Comparison of ENCODE assay signal across 16 mouse cellular contexts in genomic region chr1:35265125-35265524, GRCm38 (mm10).
DNase-seq lines count a peak whose midpoint lies in the region; ATAC-seq and TF ChIP-seq lines count a peak whose summit lies in the region.
"Had no signal": no experiment of that assay in that cellular context is flagged by ENCODE, and none has a peak within 500 bp of the region (broad histone marks: within the 10 kb centered on the region; RNA-seq: fewer than 3 reads in every experiment).

No protein-coding gene starts in this region.

- peak; percentile 71; the same call in 1 of the 2 replicates for ATAC-seq in cerebellum, adult (ENCODE audit: insufficient number of reproducible peaks, low FRiP score, low TSS enrichment)
- peak; percentile 51; the same call in 1 of the 2 replicates for ATAC-seq in hindbrain, embryonic 15.5 days (ENCODE audit: low FRiP score, low read depth)
- no peak for ATAC-seq in hindbrain, embryonic 12.5 days (ENCODE audit: low FRiP score)
- peak; percentile 53; the same call in 1 of the 2 replicates for ATAC-seq in hindbrain, postnatal 0 days
- no peak for ATAC-seq in monocyte, adult 5-6 weeks (replicated peaks; ENCODE audit: insufficient number of reproducible peaks, low FRiP score, low TSS enrichment, poor library complexity, severe bottlenecking)
- ATAC-seq in kidney, embryonic 15.5 days (replicated peaks; ENCODE audit: low FRiP score) = no peak
- ATAC-seq: Patski had no signal

- H3K4me1 ChIP-seq in hindbrain, embryonic 15.5 days (replicated peaks) = peaks cover 6% of the 10 kb centered on the region; the same call in 1 of the 2 replicates
- no peaks in the 10 kb centered on the region for H3K4me1 ChIP-seq in hindbrain, embryonic 12.5 days
- H3K4me1 ChIP-seq in hindbrain, postnatal 0 days (ENCODE audit: insufficient read depth, low read length) = no peaks in the 10 kb centered on the region
- no peaks in the 10 kb centered on the region for H3K4me1 ChIP-seq in kidney, embryonic 15.5 days
- H3K4me1 ChIP-seq: heart, embryonic 13.5 days; midbrain, embryonic 12.5 days had no signal

- H3K27me3 ChIP-seq in hindbrain, embryonic 15.5 days = no peaks in the 10 kb centered on the region
- no peaks in the 10 kb centered on the region for H3K27me3 ChIP-seq in hindbrain, embryonic 12.5 days
- no peaks in the 10 kb centered on the region for H3K27me3 ChIP-seq in hindbrain, postnatal 0 days (ENCODE audit: insufficient read depth, low read length)
- H3K27me3 ChIP-seq in kidney, embryonic 15.5 days = no peaks in the 10 kb centered on the region
- H3K27me3 ChIP-seq: CH12.LX; heart, embryonic 13.5 days; midbrain, embryonic 12.5 days; Patski had no signal

- no peaks in the 10 kb centered on the region for H3K36me3 ChIP-seq in hindbrain, embryonic 15.5 days
- H3K36me3 ChIP-seq in hindbrain, embryonic 12.5 days = no peaks in the 10 kb centered on the region
- H3K36me3 ChIP-seq in hindbrain, postnatal 0 days (ENCODE audit: insufficient read depth, low read length) = no peaks in the 10 kb centered on the region
- H3K36me3 ChIP-seq in kidney, embryonic 15.5 days = no peaks in the 10 kb centered on the region
- H3K36me3 ChIP-seq: heart, embryonic 13.5 days; midbrain, embryonic 12.5 days had no signal

- H3K9me3 ChIP-seq in hindbrain, embryonic 15.5 days = no peaks in the 10 kb centered on the region
- H3K9me3 ChIP-seq in hindbrain, embryonic 12.5 days (replicated peaks) = no peaks in the 10 kb centered on the region
- no peaks in the 10 kb centered on the region for H3K9me3 ChIP-seq in hindbrain, postnatal 0 days (ENCODE audit: low read length)
- H3K9me3 ChIP-seq in kidney, embryonic 15.5 days (replicated peaks) = no peaks in the 10 kb centered on the region
- H3K9me3 ChIP-seq: heart, embryonic 13.5 days; midbrain, embryonic 12.5 days had no signal

- TF ChIP-seq CTCF in hindbrain, postnatal 0 days (IDR thresholded peaks at IDR 0.05; ENCODE audit: low read depth) = no peak

- WGBS in hindbrain, embryonic 15.5 days = 91% methylated on average over 1 of the region's 1 CpGs
- 93% methylated on average over 1 of the region's 1 CpGs for WGBS in hindbrain, embryonic 12.5 days
- WGBS in hindbrain, postnatal 0 days = 73% methylated on average over 1 of the region's 1 CpGs
- 94% methylated on average over 1 of the region's 1 CpGs for WGBS in kidney, embryonic 15.5 days

- H3K4me2 ChIP-seq in hindbrain, embryonic 15.5 days = no peak overlapping the region
- H3K4me2 ChIP-seq in hindbrain, embryonic 12.5 days (replicated peaks) = no peak overlapping the region
- H3K4me2 ChIP-seq in hindbrain, postnatal 0 days (ENCODE audit: low read depth, low read length) = no peak overlapping the region
- H3K4me2 ChIP-seq in kidney, embryonic 15.5 days = no peak overlapping the region
- H3K4me2 ChIP-seq: heart, embryonic 13.5 days; midbrain, embryonic 12.5 days had no signal

- H3K27ac ChIP-seq in hindbrain, embryonic 15.5 days (replicated peaks) = no peak overlapping the region
- H3K27ac ChIP-seq in hindbrain, embryonic 12.5 days = no peak overlapping the region
- H3K27ac ChIP-seq in hindbrain, postnatal 0 days = no peak overlapping the region
- no peak overlapping the region for H3K27ac ChIP-seq in kidney, embryonic 15.5 days
- H3K27ac ChIP-seq: heart, embryonic 13.5 days; left cerebral cortex, adult 2 months; midbrain, embryonic 12.5 days had no signal

- no peak overlapping the region for H3K4me3 ChIP-seq in hindbrain, embryonic 15.5 days
- no peak overlapping the region for H3K4me3 ChIP-seq in hindbrain, embryonic 12.5 days
- no peak overlapping the region for H3K4me3 ChIP-seq in hindbrain, postnatal 0 days (ENCODE audit: low read length)
- no peak overlapping the region for H3K4me3 ChIP-seq in kidney, embryonic 15.5 days (replicated peaks)
- H3K4me3 ChIP-seq: heart, embryonic 13.5 days; left cerebral cortex, adult 2 months; midbrain, embryonic 12.5 days had no signal

- no peak overlapping the region for H3K9ac ChIP-seq in hindbrain, embryonic 15.5 days
- no peak overlapping the region for H3K9ac ChIP-seq in hindbrain, embryonic 12.5 days
- no peak overlapping the region for H3K9ac ChIP-seq in hindbrain, postnatal 0 days (replicated peaks; ENCODE audit: low read length)
- H3K9ac ChIP-seq in kidney, embryonic 15.5 days = no peak overlapping the region
- H3K9ac ChIP-seq: heart, embryonic 13.5 days; midbrain, embryonic 12.5 days had no signal

- no peak for DNase-seq in cerebellum, postnatal 4 days (ENCODE audit: low spot score in 2 of 2)
- peak; percentile 19 to 22 for DNase-seq in cerebellum, adult 18-20 months
- peak; percentile 35 for DNase-seq in hindbrain, postnatal 0 days (ENCODE audit: low spot score)
- DNase-seq: kidney, adult 8-10 months; lung, postnatal 10 days; thymus, postnatal 14 days had no signal

Comparison
In these comparisons a context has a peak if more than half of its experiments do, and no peak if none do; other contexts are left out.
1. ATAC-seq: peak in cerebellum, adult (single experiment), hindbrain, embryonic 15.5 days (single experiment) and hindbrain, postnatal 0 days (single experiment); none in hindbrain, embryonic 12.5 days (single experiment), monocyte, adult 5-6 weeks (single experiment) and kidney, embryonic 15.5 days (single experiment).
2. DNase-seq: peak in cerebellum, adult 18-20 months (2 of 2) and hindbrain, postnatal 0 days (single experiment); none in cerebellum, postnatal 4 days (0 of 2).